Mouse (Mus musculus) A20 (cell line): ENCODE results near the gene Atp1b2.
A peak's percentile ranks its signal among the peaks of the same experiment; 100 is the strongest.

Source experiments
- DNase-seq: peaks from one replicate; pipeline ENCODE4 v3.0.0-alpha.2; 2011; ENCODE audit warnings: low read depth, low spot score

Gene Atp1b2

GRCm38 (mm10) chr11:69608525-69608924 is 2.8 kb upstream of the Atp1b2 start:
- no peak for DNase-seq

GRCm38 (mm10) chr11:69606832-69607231 is 1.1 kb upstream of the Atp1b2 start:
- no peak for DNase-seq

DNA sequence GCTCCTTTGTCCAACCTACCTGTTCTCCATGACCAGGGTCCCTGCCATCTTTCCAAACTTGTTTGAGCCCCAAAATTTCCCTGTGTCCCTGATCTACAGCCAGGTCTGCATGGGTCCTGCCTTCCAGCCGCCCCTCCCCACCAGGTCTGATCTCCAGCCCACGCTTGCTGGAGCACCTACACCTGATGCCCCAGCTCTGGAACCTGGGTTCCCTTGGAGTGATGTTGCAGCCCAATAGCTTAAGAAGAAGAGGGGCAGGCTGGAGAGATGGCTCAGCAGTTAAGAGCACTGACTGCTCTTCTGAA is 701 bp upstream of the Atp1b2 start:
- no peak for DNase-seq

DNA sequence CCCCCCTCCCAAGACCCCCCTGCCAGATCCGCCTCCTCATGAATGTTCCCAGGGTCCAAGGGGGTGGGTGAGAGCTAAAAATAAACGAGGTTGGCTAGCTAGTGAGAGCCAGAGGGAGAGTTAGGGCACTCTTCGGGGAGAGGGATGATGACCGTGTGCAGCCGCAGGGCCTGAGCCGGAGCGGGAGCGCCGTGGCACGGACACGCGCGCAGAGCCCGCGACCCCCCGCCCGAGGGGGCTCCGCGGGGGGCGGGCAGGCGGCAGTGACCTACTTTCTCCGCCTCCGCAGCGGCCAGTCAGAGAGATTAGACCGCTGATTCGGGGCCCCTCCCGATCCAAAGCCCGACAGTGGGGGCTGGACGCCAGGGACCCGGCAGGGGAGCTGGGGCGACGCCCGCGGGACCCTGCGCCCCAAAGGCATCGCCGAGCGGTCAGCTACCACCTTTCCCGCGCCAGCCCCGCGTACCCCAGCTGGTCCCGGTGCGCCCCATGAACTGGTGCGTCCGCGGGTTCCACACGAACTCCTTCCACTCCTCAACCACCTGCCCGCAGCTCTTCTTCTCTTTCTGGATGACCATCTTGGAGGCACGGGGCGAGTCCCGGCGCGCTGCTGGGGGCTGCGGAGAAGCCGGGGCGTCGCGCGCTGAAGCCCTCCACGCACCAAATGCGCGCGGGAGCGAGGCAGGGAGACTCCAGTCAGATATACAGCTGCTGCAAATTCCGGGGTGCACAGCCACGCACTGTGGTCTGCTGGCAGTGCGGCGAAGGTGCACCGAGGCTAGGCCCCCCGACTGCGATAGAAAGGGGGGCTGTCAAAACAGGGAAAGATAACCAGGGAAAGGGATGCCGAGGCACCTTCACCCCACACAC is 712 bp downstream of the Atp1b2 start:
- DNase-seq, result no peak

DNA sequence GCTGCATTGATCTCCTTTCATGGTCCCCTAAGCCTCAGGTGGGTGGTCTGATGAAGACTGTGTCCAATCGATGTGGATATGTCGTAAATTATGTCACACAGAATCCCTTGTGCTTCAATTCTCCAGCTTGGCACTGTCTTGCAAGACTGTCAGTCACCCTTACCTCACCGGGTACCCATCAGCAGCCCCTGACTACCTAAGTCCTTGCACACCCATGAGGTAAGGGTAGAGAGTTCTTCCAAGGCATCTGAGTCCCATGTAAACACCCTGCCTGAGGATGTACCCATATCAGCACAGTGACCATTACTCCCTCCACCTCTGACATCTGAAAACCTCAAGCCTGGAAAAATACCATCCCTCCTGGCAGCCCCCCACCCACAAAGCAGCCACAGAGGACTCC is 1.4 kb downstream of the Atp1b2 start:
- DNase-seq, result no peak

DNA sequence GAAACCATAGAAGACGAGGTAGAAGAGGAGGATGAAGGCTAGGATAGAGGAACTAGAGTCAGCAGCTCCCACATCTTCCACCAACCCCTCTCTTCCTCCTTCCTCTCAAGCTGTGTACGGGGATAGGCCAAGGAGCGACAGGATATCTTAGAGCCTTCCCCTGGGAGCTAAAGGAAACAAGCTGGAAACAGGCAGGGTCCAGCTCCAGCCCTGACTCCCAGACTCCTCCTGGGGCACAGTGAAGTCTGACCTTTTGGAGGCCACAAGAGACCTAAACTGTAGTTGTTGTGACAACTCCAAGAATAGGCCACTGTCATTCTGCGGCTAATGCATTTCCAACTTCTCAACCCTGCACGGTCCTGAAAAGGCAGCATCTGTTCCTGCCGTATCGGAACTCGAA is 2.2 kb downstream of the Atp1b2 start:
- DNase-seq, result no peak

- DNase-seq, result no peak
These were observed 4.0 kb downstream of the Atp1b2 start for GRCm38 (mm10) chr11:69601768-69602167.

DNA sequence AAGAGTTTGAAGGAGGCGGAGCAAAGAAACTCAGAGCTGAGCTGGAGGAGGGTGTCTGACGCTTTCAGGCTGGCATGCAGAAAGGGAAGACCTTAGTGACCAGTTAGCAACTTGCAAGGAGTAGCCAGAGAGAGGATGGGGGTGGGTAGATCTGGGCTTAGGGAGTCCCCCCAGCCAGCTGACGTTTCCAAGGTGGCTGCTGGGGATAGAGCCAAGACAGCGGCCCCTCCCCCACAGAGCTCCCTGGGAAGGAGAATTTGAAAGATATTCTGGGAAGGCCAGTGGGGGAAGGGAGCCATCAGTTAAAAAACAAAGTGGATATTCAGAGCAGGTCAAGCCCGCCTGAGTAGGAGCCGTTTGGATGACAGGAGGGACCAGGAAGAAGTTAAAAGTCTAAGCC is 5.6 kb downstream of the Atp1b2 start:
- no peak for DNase-seq

DNA sequence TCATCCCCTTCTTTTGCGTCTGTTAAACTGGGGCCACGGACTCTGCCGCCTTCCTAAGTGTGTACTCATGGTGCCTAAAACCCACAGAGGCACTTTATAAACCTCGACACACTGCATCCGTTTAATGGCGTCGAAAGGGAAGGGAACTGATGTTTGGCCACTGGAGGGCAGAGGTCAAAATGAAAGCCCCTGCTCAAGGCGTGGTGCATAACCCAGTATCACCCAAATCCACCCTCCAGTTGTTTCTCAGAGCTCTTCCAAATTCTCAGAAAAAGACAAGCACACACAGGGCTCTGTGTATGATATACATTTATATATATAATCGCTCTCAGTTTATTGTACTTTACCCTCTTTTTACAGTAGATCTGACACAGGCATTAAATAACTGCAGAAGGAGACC is 6.3 kb downstream of the Atp1b2 start:
- DNase-seq, result no peak

DNA sequence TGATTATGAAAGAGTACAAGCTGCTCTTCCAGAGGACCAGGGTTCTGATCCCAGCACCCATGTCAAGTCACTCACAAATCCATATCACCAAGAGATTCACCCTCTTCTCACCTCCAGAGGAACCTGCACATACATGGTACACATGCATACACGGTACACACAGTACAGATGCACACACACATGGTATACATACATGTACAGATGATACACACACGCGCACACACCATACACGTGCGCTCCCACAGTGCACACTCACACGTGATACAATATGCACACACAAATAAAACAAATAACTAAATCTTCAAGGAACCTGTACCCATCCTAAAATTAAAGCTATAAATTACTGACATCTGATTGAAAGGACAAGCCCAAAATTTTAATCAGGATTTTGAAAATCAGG is 10.9 kb downstream of the Atp1b2 start:
- no peak for DNase-seq

DNA sequence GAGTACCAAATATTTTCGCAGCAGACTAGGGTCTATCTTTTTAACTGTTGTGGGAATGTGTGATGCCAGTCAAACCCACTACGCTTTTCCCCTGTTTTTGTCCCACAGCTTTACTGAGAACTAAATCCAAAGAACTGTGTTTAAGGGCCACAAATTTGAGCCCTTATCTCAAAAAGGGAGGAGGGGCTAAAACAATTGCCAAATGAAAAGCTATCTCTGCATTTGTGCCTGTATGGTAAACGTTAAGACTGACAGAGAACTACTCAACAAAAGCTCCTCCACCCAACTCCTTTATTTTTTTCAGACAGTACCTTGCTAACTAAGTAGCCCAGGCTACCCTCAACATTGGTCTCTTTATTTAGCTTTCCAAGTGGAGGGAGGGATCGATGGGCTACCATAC is 12.9 kb downstream of the Atp1b2 start:
- DNase-seq, result no peak

DNA sequence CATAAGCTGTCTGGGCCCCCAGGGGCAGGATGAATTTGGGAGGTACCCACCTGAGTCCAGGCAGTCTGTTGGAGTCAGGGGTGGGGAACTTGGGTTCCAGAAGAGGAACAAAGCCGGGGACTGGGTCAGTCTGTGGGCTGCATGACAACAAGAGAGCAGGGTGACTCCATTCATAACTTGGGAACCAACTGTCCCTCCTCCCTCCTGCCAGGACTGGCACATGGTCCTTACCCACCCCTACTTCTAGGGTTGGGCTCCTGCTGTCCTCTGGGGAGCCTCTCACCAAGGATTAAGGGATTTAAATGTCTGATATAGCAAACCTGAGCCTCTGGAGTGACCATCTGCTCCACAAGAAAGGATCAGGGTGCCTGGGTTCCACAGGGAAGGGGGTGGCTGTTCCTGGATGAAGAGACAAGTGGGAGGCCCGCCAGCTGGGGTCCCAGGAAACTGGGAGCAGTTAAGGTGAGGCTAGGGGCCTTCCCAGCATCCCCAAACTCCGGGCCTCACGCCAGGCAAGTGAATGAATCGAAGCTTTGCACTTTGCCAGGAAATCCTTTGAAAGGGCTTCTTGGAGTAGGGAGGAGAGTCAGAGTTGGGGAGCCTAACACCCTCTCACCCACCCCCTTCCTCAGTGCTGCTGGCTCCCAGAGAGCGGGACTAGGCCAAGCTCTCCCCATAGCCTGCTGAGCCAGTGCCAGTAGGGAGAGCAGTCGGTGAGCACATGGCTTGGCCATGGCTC is 13.7 kb downstream of the Atp1b2 start:
- DNase-seq, result no peak

DNA sequence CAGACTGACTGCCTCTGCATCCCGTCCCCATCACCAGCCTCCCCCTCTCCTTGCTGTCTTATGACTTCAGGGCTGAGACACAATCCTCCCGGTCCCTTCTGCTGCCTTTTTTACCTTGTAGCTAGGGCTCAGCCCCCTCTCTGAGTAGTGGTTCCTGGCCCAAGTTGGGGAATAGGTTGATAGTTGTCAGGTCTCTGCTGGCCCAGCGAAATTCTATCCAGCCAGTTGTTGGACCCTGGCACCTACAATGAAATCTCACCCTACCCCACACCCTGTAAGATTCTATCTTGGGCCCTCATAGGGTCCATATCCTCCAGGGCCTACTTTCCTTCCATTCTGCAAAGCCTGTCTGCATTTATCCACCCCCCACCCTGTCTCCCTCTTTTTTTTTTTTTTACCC is 14.3 kb downstream of the Atp1b2 start:
- no peak for DNase-seq

- DNase-seq, result no peak
These were observed 15.1 kb downstream of the Atp1b2 start for GRCm38 (mm10) chr11:69590622-69591021.

GRCm38 (mm10) chr11:69589207-69589834 is 16.4 kb downstream of the Atp1b2 start:
- DNase-seq, result no peak

DNA sequence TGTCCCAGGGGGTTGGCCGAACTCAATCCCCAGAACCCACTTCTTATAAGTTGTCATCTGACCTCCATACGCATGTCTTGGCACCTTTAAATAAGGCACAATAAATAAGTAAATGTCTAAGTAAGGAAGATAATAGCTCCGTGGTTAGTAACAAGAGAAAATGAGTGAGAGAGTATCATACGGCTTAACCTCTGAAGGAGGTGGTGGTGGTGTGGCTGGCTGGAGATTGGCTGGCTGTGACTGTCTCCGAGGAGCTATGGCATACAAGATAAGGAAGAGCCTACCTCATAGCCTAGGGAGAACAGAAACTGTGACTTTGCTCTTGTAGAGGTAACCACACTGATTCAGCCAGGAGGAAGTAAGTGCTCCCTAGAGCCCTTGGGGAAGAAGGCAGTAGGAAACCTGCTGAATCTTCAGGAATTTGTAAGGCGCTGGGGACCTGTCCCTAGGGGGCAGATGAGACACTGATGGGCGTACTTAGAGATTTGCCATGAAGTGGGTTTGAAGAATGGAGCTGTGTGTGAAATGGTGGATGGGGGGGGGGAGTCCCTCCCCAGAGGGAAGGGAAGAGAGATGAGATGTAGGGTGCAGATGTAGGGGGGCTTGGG is 19.9 kb downstream of the Atp1b2 start:
- peak; percentile 7 for DNase-seq

GRCm38 (mm10) chr11:69584937-69585336 is 20.8 kb downstream of the Atp1b2 start:
- no peak for DNase-seq

GRCm38 (mm10) chr11:69584008-69584407 is 21.7 kb downstream of the Atp1b2 start:
- DNase-seq, result no peak

DNA sequence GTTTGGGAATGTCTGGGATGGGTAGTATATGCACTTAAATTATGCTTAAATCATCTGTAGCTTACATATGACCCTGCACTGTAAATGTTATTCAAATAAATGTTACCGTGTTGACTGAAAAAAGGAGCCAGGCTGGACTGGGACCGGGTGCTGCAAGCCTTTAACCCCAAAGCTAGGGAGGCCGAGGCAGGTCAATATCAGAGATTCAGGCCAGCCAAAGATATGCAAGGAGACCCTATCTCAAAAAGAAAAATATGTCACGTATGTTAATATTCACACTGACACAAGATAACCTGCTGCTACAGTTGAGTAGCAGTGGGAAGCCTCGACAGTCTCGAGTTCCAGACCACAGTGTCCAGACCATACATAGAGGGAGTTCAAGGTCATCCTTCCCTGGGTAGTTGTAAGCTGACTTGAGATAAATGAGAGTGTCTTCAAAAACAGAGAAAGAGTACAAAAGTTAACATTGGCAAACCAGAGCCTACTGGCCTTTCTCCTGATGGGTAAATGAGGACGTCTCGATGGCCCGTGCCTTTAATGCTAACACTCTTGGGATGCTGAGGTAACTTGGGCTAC is 23.4 kb downstream of the Atp1b2 start:
- DNase-seq, result no peak

DNA sequence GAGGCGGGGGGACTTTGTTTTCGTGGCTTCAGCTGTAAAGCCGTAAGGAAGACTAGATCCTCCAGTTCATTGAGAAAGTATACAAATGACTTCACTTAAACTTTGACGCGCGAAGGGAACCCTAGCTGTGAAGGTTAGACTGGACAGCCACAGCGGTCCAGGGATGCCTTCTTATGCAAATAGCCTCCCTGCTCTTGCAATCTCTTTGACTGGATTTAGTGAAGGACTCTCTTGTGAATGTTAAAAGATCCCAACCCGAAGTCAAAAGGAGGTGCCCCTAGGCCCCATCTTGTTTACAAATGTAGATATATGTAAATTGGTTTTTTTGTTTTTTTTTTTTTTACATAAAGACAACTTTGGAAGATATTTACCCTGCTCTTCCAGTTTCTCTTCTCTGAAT is 23.9 kb downstream of the Atp1b2 start:
- DNase-seq, result no peak

DNA sequence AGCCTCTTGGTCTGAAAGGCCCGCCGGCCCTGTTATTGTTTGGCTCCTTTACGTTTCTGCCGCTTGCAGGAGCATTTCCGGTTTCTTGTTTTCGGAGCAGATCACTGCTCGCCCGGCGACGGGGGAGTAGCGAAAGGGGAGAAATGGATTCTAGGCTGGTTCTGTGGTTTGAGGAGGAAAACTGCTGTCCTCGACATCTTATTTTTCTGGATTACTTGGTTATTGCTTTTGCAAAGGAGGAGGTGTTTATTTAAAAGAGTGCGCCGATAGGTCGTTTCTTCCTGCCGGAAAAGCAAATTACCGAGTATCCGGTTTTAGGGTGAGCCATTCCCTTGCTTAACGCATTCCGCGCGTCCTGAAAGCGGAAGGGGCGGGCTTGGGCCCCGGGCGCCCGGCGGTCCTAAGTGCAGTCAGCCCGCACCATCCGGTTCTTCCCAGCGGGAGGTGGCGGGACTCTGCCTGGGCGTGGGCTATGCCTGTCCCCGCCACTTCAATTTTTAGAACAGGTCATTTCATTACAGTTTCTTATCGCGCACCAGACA is 24.5 kb downstream of the Atp1b2 start:
- peak; percentile 89 for DNase-seq
